Mouse (Mus musculus) cerebellum, postnatal 25 days (tissue): ENCODE data around the gene Raf1.

ENCODE experiments used
- DNase-seq, 2 experiments: peaks; one replicate each; pipeline ENCODE4 v3.0.0; 2021; ENCODE audit warnings: mixed read lengths in 2 of 2

Gene Raf1

GRCm38 (mm10) chr6:115609121-115609520, 67.3 kb downstream of the Raf1 start:
- DNase-seq, result peak in 1 of 2 experiments; percentile 40

DNA sequence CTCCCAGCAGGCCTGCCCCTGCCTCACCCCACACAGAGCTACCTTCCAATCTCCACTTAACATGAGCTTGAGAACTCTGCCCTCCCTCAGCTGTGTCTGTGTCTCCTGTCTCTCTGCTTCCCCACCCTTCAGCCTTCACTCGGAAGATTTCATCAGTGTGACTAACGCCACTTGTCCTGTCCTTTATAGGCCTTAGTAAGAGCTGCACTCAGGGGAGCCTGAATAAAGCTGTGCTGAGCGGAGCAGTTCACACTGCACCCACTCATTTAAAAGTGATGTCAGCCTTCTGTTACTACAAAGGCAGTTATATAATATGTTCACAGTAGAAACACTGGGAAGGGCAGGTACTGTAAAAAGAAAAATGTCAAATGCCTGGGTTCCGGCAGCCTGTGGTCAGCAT, 69.0 kb downstream of the Raf1 start:
- no peak for DNase-seq

DNA sequence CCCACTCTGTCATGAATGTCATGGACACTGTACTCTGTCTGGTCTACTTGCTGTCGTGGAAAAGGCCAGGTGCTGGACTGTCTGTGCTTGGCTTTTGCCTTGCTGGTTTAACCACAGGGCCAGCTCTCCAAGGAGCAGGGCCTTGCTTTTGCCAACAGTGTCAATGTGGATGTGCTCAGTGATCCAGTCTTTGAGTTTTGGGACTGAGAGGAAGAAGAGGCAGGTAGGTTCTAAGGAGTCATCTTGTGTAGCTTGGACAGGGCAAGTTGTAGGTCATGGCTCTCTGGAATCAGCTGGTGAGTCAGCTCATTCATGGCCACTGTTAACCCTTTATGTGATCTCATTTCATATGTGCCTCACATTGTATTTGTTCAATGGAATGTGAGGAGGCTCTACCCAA, 70.0 kb downstream of the Raf1 start:
- no peak for DNase-seq

DNA sequence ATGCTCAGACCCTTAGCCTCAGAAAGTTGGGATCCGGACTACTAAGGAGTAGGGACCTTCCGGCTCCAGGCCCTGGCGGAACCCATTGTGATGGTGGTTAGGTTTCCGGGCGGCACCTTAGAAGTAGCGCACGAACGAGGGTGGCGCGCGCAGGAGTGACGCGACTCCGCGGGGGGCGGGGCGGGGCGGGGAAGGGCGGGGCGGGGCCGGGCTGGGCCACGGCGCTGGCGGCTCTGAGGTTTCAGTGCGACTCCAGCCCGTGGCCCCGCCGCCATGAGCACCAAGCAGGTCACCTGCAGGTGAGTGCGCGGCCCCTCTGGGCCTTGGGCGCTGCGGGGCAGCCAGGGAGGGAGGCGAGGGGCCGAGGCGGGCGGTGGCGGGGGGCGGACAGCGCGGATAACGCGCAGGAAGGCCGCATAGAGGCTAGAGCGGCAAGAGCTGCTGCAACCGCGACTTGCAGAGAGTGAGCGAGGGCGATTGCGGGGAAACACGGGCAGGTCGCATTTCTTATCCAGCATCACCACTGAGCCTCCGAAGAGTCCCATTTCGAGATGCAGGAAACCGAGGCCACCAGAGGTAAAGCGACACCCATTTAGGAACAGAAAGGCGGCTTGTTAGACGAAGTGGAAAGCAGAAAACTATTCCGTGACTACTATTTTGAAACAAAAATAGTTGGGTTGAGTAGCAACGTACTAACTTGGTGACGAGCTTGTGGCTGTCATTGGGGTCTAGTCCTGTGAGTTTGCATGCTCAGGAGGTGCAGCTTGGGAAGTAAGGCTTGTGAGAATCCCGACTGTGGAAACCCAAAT, 74.5 kb downstream of the Raf1 start, which contains the start of gene Mkrn2:
TSS of gene Mkrn2 (plus strand) at position 188 of the 809 bp plus-strand sequence.
- peak; percentile 89 to 92 for DNase-seq

- DNase-seq, result peak in 1 of 2 experiments; percentile 40
Measured at GRCm38 (mm10) chr6:115601322-115601714, 75.1 kb downstream of the Raf1 start.

DNA sequence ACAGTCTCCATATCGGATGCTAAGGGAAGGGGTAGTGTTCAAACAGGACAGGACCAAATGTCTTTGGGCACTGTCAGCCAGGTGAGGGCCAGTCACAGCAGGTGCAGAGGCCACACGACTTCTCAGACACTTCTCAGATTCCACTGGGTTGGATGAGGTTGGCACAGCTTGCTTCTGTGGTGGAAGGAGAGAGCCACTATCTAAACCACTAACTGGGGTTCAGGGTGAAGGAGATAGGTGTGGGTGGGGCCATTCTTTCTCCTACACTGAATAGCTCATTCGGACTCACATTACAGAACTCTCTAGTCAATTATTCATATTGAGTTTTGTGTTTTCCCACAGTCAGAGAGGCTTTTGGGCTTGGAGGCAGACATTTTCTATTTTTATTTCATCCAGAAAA, 80.8 kb downstream of the Raf1 start:
- no peak for DNase-seq

DNA sequence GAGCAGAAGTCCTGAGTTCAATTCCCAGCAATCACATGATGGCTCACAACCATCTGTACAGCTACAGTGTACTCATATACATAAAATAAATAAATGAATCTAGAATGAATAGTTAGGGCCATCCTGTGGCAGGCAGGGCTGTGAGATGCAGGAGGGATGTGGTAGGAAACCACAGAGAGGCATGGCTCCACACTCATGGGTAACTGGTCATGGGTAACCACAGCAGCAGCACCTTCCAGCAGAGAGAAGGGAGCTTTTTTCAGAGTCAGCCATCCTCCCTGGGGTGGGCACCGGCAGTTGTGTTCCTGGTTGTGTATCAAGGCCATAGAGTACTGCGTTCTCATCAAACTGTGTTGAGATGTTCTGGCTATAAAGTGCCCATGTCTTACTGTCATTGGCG, 82.0 kb downstream of the Raf1 start:
- DNase-seq, result no peak

DNA sequence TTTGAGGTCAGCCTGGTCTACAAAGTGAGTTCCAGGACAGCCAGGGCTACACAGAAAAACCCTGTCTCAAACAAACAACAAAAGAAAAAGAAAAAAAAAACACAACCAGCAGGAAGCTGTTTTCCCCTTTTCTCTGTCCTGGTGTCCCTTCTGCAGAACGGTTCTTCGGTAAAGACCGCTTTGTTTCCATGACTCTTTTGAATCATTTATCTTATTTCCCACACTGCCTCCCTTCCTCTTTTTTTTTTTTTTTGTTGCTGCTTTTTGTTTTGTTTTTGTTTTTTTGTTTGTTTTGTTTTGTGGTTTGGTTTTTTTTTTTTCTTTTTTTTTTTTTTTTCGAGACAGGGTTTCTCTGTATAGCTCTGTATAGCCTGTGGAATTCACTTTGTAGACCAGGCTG, 83.2 kb downstream of the Raf1 start:
- no peak for DNase-seq

GRCm38 (mm10) chr6:115592458-115592857, 84.0 kb downstream of the Raf1 start, which contains the start of gene Mkrn2os:
TSS of gene Mkrn2os (minus strand) at chr6:115592576.
- DNase-seq, result no peak

GRCm38 (mm10) chr6:115591692-115592359, 84.6 kb downstream of the Raf1 start:
- DNase-seq, result no peak

GRCm38 (mm10) chr6:115586321-115586720, 90.1 kb downstream of the Raf1 start:
- no peak for DNase-seq

DNA sequence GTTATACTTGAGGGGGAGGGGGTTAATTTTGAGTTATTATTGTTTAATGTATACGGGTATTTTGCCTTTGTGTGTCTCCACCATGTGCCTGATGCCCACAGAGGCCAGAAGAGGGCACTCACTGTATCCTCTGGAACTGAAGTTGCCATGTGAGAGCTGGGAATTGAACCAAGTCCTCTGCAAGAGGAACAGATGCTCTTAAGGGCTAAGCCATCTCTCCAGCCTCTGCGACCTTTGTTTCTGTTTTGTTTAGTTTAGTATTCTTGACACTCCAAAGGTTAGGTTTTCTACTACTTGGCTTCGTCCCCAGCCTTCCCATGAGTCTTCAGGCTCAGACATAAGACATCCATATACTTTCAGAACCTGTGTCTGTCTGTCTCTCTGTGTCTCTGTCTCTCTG, 92.3 kb downstream of the Raf1 start:
- DNase-seq, result no peak

DNA sequence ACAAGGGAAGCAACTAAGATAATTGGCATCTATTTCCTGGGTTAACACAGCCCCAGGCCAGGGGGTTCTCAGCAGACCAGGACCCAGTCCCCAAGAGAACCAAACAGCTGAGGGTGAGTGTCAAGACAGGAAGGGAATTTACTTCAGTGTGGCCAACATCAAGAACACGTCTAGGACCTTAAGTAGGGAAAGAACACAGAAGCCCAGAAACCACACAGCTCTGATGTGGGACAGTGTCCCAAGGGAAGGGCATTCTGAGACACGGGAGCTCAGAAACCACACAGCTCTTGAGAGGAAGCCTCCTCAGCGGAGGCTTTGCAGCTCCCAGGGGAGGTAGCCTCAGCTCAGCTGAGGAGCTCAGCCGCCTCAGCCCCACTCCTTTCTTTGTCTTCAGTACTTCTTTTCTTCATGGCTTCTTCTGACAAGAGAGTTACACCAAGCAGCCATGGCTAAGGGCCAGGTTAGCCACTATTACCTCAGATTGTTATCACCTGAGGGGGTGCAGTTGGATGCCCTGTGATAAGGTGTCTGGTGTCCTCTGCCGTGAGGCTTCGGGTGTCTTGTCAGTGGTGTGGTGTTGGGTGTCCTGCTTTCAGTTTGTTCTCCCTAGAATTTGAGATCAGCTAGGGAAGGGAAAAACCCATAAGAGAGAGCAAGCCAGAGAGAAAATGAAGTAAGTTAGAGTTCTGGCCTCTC, 92.9 kb downstream of the Raf1 start:
- DNase-seq, result no peak

GRCm38 (mm10) chr6:115582328-115583115, 93.9 kb downstream of the Raf1 start:
- no peak for DNase-seq

- no peak for DNase-seq
Measured at GRCm38 (mm10) chr6:115580810-115581209, 95.6 kb downstream of the Raf1 start.

GRCm38 (mm10) chr6:115577941-115578340, 98.5 kb downstream of the Raf1 start:
- DNase-seq, result no peak

GRCm38 (mm10) chr6:115577407-115577806, 99.0 kb downstream of the Raf1 start:
- DNase-seq, result no peak

- DNase-seq, result no peak
Measured at GRCm38 (mm10) chr6:115574171-115574570, 102.3 kb downstream of the Raf1 start.
